Mouse (Mus musculus) heart, adult 18-20 months (tissue): Measurements from ENCODE around the gene Galnt11. TPM values are rescaled to one million over a fixed set of nuclear protein-coding genes. Genes with fewer than 3 reads are reported as not detected.

Experiments
- DNase-seq, 2 experiments: peaks; one replicate each; pipeline ENCODE4 v3.0.0; 2021 to 2022; ENCODE audit warnings: mixed read lengths in 1 of 2
- total RNA-seq, 2 experiments: library from RNA; stranded (reverse); gene quantifications; 2 replicates each; pipeline ENCODE4 v1.2.3; 2021

Gene Galnt11
- total RNA-seq, 2 experiments from 2014 or later, result 19.6 to 20.8 TPM

DNA sequence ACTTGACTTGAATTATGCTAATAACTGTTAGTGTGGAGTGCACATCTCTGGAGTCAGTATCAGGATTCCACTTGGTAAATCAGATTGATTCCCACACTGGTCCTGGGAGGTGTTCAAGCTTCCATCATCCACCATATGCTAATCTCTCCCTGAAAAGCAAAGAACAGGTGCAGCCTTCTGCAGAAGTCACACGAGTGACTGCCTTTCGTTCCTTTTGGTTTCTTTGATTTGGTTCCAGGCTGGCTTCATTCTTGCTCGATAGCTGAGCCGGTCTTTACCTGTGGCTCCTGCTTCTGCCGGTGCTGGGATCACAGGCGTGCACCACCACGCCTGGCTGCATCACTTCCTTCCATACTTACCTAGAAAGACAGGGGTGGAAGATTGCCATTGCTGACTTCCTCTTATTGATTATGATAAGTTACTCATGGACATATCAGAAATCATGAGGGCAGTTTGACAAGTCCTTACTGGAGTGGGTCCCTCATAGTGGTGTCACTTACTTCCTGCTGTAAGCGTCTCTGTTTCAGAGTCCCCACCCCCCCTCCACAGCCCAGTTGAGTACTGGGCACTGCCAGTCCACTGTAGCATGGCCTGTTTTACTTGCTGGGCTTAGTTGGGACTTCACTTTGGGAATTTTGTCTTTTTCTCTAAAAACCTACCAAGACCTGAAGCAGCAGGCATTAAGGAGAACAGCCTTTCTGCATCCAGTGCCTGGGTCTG, 31.3 kb downstream of the Galnt11 start:
- no peak for DNase-seq

- no peak for DNase-seq
Measured at GRCm38 (mm10) chr5:25254491-25254890, 32.8 kb downstream of the Galnt11 start.

- no peak for DNase-seq
Measured at GRCm38 (mm10) chr5:25256686-25257085, 35.0 kb downstream of the Galnt11 start.

DNA sequence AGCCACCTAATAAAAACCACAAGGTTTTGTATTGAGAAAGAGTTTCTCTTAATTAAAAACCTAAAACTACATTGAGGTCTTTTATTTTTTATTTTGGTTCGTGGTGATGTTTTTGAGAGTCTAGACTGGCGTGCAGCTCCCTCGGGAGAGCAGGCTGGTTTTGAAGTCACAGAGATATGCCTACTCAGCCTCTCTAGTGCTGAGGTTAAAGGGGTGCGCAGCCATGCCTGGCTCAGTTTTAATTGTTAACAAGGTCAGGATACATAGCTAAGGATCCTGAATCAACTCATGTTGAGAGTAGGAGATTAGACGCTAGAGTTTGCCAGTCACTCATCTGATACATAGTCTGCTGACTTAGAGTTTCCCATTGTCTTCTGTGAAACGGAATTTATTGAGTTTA, 39.7 kb downstream of the Galnt11 start:
- DNase-seq, result no peak

DNA sequence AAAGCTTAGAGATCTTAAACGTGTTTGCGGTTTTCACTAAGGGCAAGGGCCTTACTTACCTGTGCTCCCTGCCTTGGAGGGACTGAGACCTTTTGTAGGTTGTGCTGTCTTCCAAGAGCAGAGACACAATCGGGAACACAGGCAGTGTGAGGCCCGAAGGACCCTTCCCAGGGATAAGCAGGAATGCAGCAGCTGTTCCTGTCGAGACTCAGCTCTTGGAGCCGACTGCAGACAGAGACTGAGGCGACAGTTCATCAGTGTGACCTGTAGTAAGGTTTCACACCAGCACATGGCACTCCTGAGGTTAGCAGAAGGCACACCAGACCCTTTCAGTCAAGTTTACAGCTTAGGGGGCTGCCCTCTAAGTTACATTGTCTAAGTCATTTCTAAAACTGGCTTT, 40.6 kb downstream of the Galnt11 start:
- DNase-seq, result no peak

DNA sequence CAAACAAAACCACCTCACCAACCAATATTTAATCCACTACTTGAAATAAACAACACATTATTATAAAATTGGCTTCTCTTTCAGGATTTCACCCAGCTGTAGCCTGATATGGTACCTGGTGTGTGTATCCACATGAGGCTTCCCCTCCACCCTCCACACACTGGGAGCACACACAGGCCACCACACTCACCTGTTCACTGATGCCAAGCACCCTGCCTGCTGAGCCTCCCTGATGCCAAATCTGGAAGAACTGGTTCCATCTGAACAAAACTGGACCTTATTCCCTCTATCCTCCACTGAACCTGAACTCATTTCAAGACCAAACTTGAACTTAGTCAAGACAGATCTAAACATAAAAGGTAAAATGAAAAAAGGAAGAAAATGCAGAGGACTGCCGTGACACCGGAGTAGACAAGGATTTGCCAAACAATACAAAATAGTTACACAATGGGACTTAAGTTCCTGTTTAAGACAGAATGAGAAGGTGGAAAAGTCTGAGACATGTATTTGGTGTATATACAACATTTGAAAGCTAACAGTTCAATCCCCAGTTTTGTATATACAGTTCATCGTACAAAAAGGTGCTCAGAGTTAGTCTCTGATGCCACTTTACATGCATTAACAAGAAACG, 46.7 kb downstream of the Galnt11 start:
- DNase-seq, result no peak

- DNase-seq, result no peak
Measured at GRCm38 (mm10) chr5:25275629-25276028, 53.9 kb downstream of the Galnt11 start.

DNA sequence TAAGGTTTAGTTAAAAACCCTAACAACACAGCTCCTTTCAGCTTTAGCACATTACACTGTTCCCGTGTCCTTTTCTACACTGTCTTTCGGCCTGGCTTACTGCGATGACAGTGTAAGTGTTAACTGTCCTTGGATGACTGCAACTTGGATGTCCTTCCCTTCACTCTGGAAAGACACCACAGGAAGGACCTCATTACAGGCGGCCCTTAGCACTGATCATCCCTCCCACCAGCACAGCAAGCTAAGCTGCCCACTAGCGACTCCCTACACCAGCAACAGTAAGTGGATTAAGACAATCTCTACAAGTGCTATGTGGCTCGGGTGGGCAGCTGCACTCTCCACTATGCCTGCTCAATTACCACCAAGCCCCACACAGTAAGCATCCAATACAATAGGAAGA, 54.7 kb downstream of the Galnt11 start:
- DNase-seq, result no peak

GRCm38 (mm10) chr5:25283988-25284387, 62.3 kb downstream of the Galnt11 start:
- DNase-seq, result no peak

- DNase-seq, result peak in 1 of 2 experiments; percentile 9
Measured at GRCm38 (mm10) chr5:25296830-25297229, 75.1 kb downstream of the Galnt11 start.

DNA sequence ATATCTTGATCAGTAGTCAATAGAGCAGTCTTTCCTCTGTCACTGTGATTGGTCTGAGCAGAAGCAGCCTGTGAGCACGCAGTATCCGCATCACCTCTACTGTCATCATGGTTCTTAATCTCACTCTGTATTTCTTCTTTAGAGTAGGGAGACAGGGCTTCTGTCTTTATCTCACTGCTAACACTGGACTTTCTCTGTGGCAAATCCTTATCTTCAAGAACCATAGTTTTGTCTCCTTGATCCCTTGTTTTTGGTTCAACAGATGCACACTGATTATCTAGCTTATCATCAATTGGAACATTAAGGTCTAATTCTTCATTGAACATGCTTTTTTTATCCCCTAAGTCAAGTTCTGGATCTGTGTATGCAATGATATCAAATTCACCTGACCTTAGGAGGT, 88.5 kb downstream of the Galnt11 start:
- DNase-seq, result no peak

DNA sequence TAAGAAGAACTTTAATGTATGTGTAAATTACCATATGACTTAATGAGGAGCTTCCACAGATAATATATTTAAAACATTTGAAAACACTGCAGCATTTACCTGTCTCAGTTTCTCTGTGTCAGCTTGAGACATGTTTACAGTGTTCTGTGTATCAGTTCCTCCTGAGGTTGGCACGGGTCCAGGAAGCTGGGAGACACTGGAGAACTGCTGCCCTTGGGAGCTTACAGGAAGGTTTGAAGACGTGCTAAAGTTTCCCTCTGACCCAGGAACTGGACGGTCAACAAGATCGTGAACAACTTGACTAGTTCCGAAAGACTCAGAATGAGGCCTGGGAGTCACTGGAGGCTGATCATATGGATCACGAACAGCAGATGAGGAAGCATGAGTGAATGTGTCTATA, 92.2 kb downstream of the Galnt11 start:
- DNase-seq, result peak; percentile 29 to 45

Other genes with a start within 250 kb of the Galnt11 start
- 10 to 100 TPM; 30.8 to 31.1 TPM for gene Prkag2, start 121.3 kb upstream of the Galnt11 start, total RNA-seq
- not detected for gene Galntl5, start 40.4 kb upstream of the Galnt11 start, total RNA-seq
- gene E130116L18Rik, start 1.2 kb downstream of the Galnt11 start, total RNA-seq, result not detected